Mouse (Mus musculus) right cerebral cortex, postnatal 36 days (tissue): ENCODE results near the gene Adamts20.
A peak's percentile ranks its signal among the peaks of the same experiment; 100 is the strongest.

Source experiments
- DNase-seq, 2 experiments: peaks; one replicate each; pipeline ENCODE4 v3.0.0; 2022; ENCODE audit warnings: low spot score in 2 of 2, mixed read lengths in 1 of 2

Adamts20 gene

DNA sequence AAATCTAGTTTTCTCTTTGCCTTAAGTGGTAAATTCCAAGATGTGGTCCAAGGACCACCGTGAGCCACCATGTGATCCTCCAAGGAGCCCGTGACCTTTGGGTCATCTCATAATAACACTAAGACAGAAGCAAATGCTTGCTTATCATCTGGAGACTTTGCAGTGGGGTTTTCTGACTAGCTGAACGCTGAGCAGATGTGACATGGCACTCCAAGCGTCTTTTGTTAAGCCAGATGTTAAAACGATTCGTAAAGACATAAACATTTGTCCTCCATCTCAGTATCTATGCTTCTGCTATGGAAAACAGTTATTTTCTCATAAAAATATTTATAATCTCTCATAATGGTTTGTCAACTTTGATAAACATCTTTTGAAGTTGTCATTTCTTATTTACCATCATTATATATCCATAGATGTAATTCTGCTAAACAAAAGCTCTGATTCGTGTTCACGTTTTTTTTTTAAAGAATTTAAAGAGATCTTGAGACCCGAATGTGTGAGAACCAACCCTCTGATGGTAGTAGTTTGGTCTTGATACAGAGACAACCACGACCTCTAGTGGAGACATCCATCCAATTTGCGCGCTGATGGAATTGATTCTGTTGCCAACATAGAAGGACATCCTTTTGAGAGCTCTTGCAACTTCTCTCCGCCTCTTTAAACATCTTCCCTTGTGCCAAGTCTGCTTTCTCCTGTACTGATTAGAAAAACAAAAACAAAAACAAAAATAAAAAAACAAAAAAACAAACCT lies 212.1 kb downstream of the Adamts20 start:
- peak in 1 of 2 experiments; percentile 29 for DNase-seq

DNA sequence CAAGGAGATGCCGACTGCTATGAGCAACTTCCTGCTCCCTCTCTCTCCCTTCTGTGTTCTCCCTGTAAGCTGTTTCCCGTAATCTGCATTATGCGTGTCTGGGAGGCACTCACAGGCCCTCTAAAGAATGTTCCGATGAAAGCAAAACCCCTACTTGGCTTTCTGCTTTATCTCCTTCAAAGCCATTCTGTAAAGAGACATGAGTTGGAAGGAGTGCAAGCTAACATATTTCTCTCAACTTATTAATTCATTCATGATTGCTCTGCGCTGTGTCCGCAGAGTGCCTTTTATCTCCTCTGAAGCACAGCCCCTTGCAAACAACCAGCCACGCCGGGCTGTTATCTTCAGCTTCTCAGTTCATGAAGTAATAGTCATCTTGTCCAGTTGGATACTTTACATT lies 215.5 kb downstream of the Adamts20 start:
- no peak for DNase-seq

DNA sequence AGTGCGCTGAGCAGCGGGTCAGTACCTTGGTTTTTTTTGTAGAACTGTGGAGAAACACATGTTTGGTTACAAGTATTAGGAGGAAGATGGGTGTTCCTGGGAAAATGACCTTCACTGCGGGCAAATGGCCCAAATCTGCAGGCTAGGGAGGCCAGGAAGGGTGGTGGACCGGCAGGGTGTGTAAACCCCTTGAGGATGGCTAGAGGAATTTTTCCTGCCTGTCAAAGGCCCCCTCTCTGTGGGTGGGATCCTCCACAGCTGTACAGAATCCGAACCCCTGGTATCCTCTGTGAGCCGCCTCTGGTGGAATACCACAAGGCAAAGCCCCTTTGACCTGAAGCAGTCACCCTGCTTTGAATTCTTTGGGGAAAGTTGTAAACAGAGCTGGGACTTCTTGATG lies 216.8 kb downstream of the Adamts20 start:
- no peak for DNase-seq

DNA sequence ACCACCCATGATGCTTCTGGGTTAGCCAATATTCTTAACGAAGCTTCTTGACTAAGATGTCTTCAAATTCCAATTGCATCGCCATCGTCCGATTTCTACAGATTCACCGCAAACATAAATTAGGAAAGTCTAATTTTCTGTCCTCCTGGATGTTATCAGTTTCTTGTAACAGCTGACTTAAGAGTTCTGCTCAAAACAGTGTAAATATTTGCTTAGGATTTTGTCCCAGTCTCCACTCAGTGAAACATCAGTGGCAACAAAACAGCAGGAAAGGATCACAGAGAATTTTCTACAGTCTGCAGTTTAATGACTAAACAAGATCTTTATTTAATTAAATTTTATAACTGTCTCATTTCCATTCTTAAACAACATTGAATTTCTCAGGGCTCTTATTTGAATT lies 218.5 kb downstream of the Adamts20 start:
- no peak for DNase-seq

DNA sequence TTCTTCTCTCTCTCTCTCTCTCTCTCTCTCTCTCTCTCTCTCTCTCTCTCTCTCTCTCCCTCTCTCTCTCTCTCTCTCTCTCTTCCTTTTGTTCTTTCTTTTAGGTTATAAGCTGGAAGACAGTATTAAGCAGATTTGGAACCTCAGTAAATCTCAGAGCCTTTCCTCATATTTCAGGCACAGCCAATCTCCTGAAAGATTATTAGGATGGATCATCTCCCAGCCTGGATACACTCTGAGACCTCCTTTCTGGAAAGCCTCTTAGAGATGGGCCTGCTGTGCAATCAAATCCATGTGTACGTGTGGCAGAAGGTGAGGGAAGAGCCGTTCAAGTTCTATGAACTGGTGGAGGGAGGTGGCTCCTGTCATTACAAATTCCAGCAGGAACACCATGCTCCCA lies 220.9 kb downstream of the Adamts20 start:
- no peak for DNase-seq

DNA sequence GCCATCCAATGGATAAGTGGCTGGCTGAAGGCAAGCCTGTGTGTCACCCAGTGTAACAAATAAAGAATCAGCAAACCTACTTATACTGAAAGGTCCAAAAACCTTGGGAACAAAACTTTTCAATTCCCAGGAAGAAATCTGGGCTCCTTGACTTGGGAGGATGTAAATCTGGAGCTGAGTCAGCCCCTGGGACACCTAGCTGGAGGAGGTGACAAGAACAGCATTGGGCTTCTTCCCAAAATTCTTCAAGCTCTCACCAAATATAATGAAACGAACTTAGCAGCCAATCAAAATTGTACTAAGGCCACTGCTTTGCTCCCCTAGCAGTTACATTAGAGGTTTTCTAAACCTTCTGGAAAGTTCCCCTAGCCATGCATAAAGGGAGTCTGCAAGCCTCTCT lies 223.1 kb downstream of the Adamts20 start:
- no peak for DNase-seq

DNA sequence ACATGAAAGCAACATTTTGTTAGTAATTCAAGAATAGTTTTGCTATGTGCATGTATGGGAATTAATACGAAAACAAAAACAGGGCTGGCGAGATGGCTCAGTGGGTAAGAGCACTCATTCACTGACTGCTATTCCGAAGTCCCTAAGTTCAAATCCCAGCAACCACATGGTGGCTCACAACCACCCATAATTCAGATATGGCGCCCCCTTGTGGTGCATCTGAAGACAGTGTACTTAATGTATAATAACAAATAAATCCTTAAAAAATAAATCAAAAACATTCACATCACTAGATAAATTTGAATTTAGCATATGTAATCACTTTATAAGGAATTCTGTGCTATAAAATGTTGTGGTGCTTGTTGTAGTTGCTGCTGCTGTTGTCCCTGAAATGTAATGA lies 225.6 kb downstream of the Adamts20 start:
- no peak for DNase-seq

DNA sequence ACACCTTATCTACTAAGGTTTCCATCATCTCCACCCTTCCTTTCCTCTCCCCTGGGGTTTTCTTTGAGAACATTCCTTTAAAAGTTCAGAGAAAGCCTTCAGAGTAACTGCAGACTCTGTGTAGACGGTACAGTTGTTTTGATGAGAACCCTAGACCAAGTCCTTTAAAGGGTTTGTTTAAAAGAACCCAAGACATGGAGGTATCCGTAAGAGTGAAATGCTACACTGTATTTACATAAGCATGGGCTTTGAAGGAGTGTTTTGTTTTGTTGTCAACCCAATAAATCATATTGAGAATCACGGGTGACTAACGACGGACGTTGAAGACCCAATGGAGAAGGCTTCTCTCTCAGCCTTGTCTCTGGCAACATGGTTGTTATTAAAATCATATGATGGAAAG lies 226.1 kb downstream of the Adamts20 start:
- DNase-seq = no peak

DNA sequence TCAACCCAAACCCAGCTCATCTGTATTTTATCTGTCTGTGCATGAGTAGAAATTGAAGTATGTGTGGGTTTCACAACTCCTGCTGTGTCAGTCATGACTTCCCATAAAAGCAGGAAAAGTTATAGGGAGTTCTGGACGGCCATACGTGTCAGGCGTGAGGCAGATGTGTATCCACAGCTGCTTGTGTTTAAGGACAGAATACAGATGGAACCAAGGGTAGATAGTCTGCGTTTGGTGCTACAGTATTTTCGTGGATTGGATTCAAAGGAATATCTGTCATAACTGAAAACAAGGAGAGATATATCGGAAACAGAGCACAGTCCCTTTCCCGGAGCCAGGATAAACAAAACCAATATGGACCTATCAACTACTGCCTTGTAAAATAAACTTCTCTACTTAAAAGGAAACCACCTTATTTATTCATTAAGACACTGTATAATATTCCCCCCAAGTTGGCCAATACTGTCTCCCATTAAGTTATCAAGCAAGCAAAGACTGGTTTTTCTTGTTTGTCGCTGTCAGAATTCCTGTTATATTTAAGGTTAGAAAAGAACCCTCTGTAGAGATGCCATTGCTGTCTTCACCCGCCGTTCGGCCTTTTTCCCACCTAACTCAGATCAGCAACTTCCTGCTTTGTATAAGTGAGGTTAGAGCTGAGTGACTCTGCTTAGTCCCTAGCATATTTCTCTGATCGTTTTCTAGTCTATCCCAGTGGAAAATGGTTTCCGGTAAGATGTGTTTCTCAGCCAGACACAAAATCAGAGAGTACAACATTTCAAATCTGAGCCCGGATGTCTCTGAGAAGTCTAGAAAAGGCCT lies 227.0 kb downstream of the Adamts20 start:
- DNase-seq = no peak

DNA sequence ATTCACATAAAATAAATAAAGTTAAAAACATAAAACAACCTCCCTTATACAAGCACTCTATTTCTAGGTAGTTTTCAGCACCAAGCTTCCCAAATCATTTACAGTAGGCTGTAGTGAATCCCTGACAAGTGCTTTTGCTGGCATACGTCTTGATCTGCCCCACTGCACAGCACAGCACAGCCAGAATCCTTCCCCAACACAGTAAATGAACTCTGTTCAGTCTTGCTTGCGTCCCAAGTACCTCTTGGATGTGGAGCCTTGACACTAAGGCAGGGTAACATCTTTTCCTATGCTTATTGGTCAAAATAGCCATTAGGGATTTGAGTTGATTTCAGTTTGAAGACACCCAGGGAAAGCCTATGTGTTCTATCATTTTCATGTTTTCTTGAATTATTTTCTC lies 228.5 kb downstream of the Adamts20 start:
- no peak for DNase-seq

DNA sequence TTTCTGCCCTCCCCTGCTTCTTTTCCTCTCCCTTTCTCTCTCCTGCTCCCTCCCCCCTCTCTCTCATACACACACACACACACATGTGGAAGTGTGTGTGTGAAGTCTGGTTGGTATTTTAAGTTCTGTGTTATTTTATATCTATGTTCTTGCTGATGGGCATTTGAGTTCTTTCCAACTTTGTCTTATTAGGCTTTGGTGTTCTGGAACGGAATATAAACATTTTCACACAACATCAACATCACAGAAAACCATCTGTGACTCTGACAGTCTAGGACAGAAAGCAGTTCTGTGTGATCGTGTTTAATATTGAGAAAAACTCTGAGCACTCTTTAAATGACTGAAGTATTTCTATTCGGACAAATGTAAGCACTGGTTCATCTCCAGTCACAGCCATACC lies 229.1 kb downstream of the Adamts20 start:
- DNase-seq = no peak

DNA sequence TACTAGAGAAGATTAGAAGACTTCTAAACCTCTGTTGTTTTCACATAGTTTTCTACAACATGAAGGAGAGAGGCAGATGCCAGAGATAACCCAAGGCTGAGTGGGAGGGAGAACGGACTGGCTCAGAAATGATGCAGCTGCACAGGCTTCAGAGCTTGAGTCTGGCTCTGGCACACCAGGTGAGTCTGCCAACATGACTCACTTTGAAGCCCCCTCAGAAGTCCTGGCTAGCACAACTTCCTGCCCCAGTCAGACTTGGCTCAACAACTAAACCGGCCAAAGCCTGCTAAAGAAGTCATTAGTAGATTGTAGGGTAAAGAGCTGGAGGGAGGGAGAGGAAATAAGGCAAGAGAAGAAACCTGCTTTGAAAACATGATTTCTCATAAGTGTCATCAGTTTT lies 230.0 kb downstream of the Adamts20 start:
- no peak for DNase-seq

DNA sequence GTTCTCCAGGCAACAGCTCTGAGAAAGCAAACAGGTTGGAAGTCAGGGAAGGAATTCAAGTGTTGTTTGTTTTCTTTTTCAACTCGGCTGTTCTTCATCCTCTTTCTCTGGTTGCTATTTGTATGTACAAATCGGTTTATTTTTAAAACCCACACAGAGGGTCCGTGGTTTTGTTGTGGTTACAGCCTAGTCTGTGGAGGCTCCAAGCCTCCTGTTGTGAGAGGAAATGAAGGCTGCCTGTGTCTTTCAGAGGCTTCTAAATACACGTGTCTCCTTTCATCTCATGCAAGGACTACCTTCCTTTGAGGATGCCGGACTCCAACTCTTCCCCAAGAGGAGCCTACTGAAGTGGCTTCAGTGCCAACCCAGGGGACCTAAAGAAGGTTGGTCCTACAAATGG lies 234.0 kb downstream of the Adamts20 start:
- DNase-seq = no peak

DNA sequence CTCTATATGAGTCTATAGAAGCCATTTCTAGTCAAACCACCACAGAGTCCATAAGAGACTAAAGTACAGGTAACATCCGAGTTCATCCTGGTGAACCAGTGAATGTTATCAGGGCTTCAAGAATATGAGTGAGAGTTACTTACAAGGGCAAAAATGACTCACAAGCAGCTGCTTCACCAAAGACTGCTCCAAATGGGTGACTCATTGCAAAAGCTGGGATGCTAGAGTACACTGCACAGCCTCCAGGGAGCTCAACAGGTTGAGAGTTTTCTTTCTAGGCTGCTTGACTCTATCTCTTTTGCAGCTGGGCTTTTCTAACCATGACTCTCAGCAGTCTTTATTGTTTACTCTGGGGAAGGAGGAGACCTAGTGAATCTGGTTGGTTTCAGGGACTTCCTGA lies 237.8 kb downstream of the Adamts20 start:
- no peak for DNase-seq

DNA sequence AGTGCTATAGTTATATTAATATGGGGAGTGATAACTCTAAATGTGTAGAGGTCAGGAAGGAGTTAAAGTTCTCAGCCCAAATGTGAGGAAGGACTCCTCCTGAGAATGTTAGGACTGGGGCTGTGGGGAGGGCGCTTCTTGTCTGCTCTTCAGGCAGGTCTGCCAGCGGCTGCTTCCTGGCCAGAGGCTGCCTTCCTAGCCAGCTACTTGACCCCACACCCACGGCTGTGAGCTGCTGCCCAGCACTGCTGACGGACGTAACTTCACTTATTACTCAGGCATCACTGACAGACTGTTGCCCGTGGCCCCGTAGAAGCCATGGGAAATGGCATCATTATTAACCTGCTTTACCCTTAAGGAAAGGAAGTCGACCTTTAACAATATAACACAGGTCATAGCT lies 242.1 kb downstream of the Adamts20 start:
- no peak for DNase-seq

DNA sequence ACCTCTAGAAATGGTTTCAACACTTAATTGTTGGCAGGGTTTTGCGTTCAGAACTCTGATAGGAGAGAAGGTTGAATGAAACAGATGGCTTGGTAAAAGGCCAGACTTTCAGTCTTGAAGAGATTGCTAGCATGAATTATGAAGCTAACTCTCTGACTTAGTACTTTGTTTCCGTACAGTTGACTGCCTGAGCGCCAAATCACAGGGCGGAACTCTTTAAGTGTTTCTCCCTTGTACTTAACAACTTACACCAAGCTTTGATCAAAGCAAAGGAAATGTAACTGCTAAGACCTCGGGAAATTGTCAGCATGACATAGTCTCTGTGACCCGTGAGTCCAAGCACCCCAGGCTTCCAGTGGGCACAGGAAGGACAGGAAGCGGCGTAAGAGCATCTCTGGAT lies 244.5 kb downstream of the Adamts20 start:
- DNase-seq = no peak
